Mouse (Mus musculus) kidney, adult 2 months (tissue): ENCODE measurements around the gene Fdps.

Experiments used
- CTCF ChIP-seq: fragments of 200-500 bp; conservative IDR thresholded peaks from 2 replicates; pipeline ENCODE4 v1.5.1; 2011; ENCODE audit warnings: low read depth, mild to moderate bottlenecking, control low read depth, low read length, moderate library complexity, mixed read lengths; ENCODE audit not compliant: insufficient read depth, insufficient read length
- POLR2A ChIP-seq: fragments of 200-500 bp; IDR thresholded peaks from one replicate; pipeline ENCODE4 v1.6.1; 2011; ENCODE audit warnings: low read depth, low read length, control low read depth

DNA sequence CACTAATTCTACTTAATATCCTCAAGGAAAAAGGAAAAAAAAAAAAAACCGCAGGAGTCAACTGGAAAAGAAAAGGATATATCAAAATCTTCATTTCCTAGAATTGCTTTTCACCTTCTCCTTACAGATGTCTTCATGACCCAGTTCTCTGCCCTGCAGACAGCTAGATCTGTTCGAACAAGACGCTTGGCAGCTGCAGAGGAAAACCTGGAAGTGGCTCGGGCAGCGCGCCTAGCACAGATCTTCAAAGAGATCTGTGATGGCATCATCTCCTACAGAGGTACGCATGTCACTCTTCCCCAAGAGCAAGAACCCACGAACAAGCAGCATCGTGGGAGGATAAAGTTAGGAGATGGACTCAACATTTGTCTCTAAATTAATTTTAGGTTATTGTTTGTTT lies 43.4 kb downstream of the Fdps start:
- TF ChIP-seq CTCF (no peak), POLR2A (no peak)
